Mouse (Mus musculus): ENCODE results near the gene Bcl9l.

- TF ChIP-seq CTCF (IDR thresholded peaks at IDR 0.05; ENCODE audit: extremely low read depth, insufficient read length, insufficient replicate concordance, low read depth, low read length) (no peak), POLR2A (IDR thresholded peaks at IDR 0.05; ENCODE audit: low read depth, low read length) (no peak)
Measured at GRCm38 (mm10) chr9:44523686-44524085, 41.1 kb downstream of the Bcl9l start.

Measured in small intestine, adult 2 months (tissue).